Mouse (Mus musculus) CD8-positive naive resting alpha-beta T cell, adult 2 months (primary cell): ENCODE data around the gene Aaed1.
A peak's percentile ranks its signal among the peaks of the same experiment; 100 is the strongest.

Experiments
- DNase-seq, 2 experiments: peaks; one replicate each; pipeline ENCODE4 v3.0.0; 2022; ENCODE audit warnings: low read depth in 2 of 2, low spot score in 2 of 2

The Aaed1 gene

GRCm38 (mm10) chr13:64253697-64254096, 58.8 kb downstream of the Aaed1 start:
- no peak for DNase-seq

DNA sequence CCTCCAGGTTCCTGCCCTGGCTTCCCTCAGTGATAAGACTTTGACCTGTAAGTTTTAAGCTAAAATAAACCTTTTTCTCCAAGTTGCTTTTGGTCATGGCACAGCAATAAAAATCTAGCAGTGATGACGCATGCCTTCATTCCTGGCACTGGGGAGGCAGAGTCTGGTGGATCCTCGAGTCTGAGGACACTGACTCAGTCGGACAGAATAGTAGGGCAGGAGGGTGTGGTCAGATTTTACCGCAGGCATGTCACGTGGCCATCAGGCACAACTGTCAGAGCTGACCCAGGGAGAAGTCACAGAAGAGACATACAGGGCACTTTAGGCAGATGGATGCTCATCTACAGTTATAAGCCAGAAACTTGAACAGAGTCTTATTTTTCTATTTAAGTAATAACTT, 60.4 kb downstream of the Aaed1 start:
- no peak for DNase-seq

GRCm38 (mm10) chr13:64250363-64250762, 62.1 kb downstream of the Aaed1 start:
- peak; percentile 42 to 68 for DNase-seq

- DNase-seq: peak; percentile 90 to 94
Measured at GRCm38 (mm10) chr13:64248775-64249524, 63.6 kb downstream of the Aaed1 start.

- peak; percentile 42 to 55 for DNase-seq
Measured at GRCm38 (mm10) chr13:64248161-64248774, 64.2 kb downstream of the Aaed1 start.

GRCm38 (mm10) chr13:64246106-64246505, 66.4 kb downstream of the Aaed1 start:
- DNase-seq: no peak

DNA sequence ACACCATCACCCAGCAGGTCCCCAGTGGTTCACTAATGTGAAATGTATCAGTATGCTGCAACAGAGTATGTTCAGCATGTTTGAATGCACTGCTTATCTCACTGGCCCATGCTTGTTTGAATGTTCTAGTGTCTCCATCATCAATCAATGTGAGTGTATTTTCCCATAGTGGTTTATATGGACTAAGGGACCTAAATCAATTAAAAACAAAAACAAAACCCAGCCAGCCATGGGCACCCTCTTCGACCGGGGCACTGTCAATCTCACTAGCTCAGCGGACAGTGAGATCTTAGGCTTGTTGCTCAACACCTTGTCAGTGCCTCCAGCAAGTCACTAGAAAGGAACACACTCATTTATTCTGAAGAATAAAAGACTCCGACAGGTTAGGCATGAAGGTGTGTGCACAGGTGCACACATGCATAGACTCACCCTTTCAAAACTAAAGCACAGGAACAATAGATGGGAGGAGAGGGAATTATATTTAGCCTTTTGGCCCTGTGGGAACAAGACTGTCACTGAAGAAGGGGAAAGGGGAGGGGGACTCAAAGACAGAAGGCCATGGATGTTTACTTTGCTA, 67.7 kb downstream of the Aaed1 start:
- DNase-seq: no peak

DNA sequence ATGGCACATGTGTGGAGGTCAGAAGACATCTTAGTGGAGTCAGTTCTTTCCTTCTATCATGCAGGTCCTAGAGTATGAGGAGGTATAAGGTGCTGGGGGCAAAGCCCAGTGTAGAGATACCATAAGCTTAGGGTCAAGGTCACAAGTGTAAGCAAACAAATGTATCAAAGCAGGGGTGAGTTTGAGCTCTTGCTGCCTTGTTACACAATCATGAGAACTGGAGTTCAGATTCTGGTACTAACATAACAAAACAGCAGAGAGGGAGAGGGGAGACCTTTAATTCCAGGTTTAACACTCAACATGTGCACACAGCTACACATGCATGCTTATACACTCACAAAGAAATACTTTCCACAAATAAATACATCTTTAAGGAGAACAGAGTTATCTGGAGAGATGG, 69.8 kb downstream of the Aaed1 start:
- DNase-seq: no peak

DNA sequence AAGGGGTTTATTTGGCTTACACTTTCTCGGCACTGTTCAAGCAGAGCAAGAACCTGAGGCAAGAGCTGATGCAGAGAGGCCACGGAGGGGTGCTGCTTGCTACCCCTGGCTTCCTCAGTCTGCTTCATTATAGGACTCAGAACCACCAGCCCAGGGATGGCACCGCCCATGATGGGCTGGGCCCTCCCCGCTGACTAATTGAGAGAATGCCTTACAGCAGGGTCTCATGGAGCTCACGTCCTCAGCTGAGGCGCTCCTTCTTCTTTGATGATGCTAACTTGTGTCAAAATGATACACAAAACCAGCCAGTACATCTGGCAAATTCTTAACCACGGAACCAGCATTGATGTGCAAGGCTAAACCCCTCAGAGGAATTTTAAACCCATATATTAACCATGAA, 71.9 kb downstream of the Aaed1 start:
- no peak for DNase-seq

DNA sequence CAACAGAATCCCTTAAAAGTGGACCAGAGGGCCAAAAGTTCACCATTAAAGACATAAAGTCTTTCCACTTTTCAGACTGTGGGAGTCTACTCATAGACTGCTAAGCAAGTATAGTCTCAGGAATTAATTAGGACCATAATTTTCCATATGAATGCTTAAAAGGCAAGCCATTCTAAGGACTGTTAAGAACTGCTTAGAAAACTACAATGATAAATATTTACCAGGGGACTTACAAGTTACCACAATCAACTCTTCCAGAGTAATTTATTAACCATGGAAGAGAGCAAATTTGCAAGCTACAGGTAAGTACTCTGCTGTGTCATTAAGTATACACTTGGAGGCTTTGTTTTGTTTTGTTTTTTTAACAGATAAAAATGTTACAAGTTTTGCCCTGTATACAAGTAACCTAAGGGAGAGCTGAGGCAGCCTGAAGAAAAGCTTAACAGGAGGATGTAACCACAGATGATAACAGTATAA, 74.8 kb downstream of the Aaed1 start:
- no peak for DNase-seq

DNA sequence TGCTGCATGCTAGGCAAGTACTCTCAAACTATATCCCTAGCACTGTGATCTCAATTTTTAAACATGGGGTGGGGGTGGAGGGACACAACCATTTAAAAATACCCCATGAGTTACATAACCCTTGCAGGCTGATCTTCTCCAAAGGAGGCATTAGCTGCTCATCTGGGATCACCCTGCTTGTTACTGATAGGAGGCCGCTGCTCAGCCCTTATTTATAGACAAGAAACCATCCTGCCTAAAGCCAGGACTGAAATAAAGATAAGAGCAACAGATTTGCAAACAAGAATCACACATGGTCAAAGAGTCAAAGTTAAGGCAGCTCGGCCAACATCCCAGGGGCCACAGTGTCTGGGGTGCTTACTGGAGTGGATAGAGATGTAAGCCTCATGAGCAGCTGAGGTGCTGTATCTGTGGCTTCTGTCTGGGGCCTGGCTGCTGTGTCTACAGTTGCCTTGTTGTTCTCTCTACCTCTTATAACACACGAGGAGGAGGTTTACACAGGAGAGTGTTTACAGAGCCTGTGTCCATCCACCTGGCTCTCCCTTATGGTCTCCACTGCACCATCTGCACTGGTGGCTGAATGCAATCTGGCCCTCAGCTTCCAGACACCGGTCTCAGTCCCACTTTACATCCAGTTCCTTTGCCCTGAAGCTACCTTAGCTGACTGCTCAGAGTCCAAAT, 75.4 kb downstream of the Aaed1 start:
- no peak for DNase-seq

GRCm38 (mm10) chr13:64235777-64236176, 76.7 kb downstream of the Aaed1 start:
- no peak for DNase-seq

- DNase-seq: no peak
Measured at GRCm38 (mm10) chr13:64235062-64235715, 77.3 kb downstream of the Aaed1 start.

DNA sequence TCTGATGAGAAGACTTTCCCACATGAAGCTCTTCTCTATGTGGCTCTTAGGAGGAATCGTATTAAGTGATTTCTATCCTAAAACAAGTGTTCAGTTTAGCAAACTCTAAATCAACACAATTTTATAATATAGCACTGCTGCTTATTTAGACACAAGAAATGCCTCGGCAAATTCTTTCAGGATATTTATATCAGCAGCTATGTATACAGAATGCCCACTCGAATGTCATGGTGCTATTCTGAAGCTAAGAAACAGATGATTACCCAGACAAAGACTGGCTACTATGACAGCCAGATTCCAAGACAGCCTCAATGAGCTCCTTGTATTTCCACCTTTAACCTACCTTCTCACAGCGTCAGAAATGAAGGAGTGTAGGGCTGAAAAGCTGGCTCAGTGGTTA, 79.4 kb downstream of the Aaed1 start:
- no peak for DNase-seq

DNA sequence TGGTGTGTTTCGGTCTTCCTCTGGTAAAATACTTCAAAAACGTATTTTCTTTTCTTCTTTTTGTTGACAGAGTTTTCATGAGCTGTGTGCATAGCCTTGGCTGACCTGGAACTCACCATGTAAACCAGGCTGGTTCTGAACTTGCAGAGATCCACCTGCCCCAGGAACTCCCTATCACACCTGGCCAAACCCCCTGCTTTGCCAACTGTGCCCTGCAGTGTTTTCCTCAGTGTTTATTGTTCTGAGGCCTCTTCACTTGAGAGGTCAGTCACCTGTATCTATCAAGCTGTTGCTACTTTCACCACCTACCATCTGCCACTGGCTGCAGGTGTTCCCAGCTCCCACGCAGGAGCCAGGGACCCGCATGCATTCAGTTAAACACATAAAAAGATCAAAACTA, 85.8 kb downstream of the Aaed1 start:
- DNase-seq: no peak

- DNase-seq: no peak
Measured at GRCm38 (mm10) chr13:64225738-64226137, 86.8 kb downstream of the Aaed1 start.
